Mouse (Mus musculus): ENCODE data around the gene Ank3.
A peak's percentile ranks its signal among the peaks of the same experiment; 100 is the strongest.

The Ank3 gene

DNA sequence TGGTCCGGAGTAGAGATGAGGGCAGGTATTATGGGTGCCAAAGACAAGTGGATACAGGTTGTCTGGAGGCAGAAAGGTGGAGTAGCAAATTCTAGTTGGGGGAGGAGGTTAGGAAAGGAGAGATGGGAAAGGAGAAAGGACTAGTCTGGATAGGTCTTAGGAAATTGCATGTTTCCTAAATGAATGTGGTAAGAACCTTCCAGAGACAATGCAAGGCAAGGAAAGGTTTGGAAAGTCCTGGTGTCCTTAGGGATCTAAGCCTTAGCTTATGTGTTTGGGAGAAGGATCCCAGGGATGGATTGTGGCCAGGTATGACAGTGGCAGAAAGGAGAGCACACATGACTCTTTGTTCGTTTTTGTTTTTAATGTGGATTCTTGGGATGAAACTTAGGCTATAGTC, 139.7 kb downstream of the Ank3 start:
- DNase-seq = no peak

DNA sequence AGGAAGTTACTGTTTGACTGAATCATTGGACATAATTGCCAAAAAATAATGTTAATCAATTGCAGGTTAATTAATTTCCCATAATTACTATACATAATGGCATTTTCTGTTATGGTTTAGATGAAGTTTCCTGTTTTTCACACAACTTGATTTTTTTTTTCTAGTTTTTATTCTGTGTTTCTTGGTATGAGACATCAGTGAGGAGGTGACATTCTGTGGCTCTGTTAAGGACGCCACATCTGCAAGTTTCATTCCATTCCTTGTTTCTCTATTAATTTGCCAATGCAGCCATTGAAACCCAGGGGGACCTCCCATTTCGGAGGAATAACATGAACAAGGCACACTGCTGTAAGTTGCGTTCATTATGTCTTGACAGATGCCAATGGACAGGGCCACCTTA, 143.9 kb downstream of the Ank3 start:
- DNase-seq = no peak

DNA sequence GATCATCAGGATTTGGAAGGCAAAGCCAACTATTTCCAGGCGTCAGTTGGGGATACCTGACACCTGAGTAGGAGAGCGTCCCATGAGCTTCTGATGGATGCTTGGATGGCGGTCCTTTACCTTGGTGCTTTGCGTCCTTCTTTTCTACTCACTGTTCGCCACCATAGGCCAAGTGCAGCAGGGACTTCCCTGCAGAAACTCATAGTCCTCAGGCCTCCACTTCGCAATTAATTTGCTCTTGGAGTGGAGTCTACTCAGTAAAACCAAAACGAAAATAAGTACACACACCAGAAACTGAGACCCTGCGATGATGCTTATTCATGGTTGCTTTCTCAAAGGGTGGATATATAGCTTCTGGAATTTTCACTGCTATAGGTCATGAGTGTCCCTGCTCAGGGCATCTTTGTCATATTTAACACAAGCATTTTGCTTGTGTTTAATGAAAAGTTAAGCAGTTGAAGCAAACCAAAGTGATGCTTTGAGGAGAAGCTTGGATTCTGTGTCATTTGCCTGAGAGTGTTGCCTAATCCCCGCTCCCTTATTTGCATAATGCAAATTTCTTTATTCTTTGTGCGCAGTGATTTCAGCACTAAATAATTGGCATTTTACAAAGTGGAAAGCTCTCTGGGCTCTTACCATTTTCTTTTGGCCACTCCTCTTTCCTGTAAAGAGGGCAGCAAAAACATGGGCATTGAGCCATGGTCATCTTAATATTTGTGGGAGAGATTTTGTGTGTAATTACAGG, 145.5 kb downstream of the Ank3 start:
- no peak for DNase-seq

DNA sequence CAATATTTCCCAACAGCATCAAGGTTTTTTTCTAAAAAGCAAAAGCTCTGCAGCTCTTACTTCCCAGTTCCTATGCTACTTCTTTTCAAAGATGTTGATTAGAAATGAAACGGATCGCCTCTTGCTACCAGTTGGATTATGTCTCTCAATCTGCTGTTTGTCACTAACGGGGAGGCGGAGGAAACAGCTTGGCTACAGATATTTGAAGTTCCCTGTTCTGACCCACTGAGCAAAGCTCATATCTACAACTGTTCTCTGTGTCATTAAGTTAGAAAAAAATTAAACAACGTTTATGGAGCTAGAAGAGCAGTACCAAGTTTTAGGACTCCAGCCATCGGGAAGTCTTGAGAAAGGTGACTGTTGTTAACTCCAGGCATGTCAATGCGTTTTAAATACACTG, 146.1 kb downstream of the Ank3 start:
- no peak for DNase-seq

DNA sequence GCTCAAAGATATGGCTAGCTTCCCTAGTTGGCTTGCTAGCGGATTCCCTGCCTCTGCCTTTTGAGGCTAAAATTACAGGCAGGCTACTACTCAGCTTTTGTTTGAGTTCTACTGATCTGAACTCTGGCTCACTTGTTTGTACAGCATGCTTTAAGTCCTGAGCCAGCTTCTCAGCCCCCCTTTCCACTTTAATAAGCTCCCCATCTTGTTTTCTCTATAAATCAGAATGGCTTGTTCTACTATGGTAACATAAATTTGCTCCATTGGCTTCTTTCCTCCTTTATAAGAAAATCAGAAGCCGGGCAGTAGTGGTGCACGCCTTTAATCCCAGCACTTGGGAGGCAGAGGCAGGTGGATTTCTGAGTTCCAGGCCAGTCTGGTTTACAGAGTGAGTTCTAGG, 147.4 kb downstream of the Ank3 start:
- no peak for DNase-seq

DNA sequence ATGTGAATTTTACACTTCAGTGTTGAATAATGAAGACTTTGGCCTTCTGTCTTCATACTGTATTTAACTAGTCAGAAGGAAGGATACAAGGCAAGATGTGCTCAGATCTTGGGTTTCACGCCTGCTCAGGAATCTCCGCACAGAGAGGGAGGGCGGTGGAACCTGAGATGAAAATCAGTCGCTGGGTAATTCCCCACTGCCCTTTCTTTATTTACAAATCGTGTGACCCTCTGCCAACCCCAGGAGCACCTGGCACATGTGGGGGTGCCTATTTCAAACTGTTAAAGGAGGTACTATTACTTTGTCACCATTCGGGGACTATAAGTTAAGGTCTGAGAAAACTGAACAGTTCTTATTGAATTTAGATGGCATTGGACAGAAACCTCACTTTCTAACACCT, 148.1 kb downstream of the Ank3 start:
- DNase-seq = no peak

DNA sequence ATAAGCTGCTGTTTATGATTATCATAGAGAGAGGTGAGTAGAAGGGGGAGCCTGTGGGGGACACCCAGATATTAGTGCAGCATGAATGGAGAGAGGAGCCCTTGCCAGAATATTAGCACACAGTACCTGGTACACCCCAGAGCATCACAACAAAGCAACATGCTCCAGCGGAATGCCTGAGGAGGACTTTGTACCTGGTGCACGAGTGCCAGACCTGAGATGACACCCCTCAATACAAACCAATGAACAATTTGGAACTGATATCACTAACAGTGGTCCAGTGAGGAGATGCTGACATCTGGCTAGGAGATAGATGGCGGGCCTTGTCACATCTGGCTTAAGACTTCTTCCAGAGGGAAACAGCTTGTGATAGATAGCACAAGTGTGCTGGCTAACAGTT, 150.2 kb downstream of the Ank3 start:
- DNase-seq = no peak

DNA sequence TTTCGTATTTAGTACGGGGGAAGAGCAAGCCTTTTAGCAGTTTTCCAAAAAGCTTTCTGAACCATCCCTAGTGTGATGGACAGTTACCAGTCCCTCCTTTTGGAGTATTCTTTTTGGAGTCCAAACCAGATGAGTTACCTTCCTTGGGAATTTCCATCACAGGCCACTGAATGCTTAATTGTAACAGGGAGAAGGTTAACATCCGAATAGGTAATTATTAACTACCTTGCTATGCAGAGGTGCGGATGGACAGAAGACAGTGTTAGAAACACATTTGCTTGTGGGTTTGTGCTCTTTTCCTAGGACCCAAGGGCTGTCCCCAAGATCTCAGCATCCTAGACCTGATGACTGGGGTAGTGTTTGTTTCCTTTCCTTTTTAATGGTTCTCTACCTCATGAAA, 150.6 kb downstream of the Ank3 start:
- DNase-seq = no peak

DNA sequence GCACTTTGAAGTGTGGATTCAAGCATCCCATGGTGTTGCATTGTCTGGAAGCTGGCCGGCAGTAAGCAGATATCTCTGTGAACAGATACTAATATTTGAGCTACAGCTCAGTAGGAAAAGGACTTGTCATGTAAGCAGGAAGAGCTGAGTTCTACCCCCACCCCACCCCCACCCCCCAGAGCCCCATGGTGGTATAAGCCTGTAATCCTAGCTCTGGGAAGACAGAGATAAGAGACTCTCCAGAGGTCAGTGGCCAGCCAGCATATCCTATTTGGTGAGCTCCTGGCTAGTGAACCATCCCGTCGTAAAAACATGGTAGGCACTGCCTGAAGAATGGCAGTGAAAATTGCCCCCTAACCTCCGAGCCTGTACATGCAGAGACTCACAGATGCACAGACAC, 152.3 kb downstream of the Ank3 start:
- no peak for DNase-seq

DNA sequence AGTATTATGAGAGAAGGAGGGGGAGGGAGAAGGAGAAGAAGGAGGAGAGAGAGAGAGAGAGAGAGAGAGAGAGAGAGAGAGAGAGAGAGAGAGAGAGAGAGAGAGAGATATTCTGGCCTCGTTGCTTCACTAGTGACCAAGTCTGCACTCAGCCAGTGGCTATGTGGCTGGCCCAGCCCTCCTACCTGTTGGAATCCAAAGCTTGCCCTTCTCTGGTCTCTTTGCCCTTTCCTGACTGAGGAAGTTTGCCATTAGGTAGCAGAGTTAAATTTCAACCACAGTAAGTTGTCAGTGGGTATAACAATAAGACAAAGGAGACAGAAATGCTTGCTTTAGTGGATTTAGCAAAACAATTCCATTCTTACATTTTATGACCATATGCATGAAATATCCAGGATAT, 154.5 kb downstream of the Ank3 start:
- no peak for DNase-seq

DNA sequence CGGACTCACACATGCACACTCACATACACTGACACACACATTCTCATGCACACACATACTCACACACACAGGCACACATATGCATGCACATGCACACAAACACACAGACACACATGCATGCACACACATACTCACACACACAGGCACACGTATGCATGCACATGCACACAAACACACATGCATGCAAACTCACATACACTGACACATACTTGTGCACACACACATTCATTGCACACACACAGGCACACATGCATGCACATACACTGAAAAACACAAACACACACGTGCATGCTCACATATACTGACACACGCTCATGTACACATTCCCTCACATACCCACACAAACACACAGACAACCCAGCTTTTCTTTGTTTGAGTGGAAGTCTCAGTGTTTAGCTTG, 157.0 kb downstream of the Ank3 start:
- DNase-seq = no peak

DNA sequence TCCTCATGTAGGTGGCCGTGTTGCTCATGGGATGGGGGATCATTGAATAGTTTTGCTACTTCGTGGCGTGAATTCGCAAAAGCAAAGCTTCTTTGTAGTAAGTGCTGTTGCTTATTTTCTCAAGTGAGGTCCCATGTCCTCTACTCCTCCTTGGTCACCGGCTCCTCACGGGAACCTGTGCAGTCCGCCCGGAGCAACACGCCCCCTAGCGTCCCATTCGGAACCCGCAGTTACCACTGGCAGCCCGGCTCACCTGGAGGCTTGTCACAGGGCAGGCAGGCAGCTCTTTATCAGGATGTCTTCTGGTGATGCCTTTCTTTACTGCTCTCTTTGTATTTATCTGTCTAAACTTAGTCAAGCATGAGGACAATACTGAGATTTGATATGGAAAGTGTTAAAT, 157.7 kb downstream of the Ank3 start:
- peak; percentile 57 for DNase-seq

DNA sequence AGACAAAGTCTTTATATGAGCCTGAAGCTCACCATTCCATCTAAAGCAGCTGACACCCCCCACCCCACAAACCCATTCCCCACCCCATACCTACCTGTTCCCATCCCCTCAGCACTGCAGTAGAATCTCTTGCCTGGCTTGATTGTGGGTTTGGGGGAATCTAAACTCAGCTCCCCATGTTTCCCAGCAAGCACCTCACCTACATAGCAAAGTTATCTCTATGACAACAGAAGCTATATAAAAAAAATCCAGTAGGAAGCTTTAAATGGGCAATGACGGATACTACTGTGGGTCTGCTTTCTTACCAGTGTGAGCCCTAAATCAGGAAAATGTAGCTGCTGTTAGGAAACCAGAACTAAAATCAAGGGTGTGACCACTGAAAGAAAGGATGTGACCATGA, 161.7 kb downstream of the Ank3 start:
- DNase-seq = no peak

DNA sequence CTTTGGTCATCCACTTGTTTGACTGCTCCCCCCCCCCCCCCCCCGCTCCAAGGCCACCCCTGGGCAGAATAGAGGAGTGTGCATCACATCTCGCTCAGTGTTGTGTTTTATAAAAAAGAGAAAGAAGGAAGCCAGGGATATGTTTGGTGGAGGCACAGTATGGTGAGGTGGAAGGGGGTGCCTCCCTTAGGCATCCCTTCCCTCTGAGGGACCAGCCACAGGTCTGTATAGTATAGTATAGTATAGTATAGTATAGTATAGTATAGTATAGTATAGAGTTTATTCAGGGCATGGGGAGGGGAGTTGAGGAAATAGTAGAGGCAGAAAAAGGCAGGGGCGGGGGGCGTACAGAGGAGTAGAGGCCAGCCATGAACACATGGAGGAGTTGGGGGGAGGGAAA, 164.4 kb downstream of the Ank3 start:
- no peak for DNase-seq

DNA sequence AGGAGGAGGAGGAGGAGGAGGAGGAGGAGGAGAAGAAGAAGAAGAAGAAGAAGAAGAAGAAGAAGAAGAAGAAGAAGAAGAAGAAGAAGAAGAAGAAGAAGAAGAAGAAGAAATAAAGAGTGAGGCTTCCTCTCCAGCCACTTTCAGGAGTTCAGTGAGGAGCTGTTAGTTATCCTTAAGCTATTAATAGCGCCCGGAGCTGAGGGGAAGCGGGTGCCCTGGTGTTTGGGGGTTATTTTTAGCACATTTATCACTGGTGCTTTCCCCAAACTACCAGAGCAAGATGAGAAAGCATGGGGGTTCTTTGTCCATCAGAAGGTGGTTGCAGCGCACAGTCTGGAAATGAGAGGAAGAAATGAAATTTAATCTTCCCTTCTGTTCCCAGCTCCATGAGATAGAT, 166.5 kb downstream of the Ank3 start:
- DNase-seq = no peak

DNA sequence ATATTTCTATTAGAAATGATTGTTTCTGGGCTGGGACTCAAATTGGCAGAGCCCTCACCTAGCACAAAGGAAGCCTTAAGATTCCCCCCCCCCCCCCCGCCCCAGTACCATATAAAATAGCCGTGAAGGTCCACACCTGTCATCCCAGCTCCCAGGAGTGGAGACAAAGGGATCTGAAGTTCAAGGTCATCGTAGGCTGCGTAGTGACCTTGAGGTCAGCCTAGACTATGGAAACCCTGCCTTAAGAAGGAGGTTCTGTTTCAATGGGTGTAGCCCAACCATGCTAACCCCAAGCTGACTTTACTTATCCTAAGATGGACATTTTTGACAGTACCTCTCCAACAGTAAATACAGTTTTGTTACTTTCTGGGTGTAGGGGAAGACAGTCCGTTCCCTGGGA, 170.4 kb downstream of the Ank3 start:
- DNase-seq = no peak

DNA sequence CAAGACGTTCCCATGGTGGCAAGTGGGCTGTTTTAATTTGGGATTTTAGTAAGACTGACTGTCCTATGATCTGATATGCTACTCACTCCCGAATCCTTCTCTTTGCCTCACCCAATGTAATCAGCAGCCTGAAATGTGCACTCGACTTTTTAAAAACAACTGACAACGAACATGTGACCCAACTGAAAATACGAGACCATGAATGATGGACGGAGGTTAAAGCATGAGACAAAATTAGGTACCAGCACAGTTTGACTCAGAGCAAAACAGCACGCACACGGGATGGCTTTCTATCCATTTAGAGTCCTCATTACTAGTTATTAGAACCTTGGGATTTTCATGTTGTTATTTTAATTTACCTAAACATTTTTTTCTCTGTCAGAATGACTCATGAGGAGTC, 171.2 kb downstream of the Ank3 start:
- no peak for DNase-seq

DNA sequence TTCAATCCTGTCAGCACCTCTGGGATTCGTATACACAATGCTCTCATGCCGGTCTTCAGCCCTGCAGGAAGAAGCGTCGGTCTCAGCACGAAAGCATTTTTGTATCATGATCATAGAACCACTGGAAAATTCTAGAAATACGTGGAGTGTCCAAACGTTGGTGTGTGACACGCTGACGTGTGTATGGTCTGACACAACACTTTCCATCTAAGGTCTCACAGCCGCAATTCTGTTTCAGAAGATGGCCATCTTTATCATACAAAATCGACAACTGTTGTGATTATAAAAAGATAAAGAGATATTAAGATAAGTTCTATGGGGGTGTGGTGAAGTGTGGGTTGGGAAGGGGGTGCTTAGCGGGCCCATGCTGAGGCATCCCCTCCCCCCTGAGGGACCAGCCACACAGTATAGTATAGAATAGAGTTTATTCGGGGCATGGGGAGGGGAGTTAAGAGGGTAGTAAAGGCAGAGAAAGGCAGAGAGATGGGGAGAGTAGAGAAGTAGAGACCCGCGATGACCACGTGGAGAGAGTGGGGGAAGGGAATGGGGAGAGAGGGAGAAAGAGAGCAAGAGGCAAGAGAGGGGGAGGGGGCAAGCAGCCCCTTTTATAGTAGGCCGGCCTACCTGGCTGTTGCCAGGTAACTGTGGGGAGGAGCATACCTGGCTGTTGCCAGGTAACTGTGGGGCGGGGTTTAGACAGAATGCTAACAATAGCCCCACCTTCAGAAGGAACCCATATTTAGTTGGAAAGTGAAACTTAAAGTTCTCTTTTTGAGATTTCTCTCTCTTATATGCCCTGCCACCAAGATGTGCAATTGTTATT, 172.1 kb downstream of the Ank3 start:
- no peak for DNase-seq

DNA sequence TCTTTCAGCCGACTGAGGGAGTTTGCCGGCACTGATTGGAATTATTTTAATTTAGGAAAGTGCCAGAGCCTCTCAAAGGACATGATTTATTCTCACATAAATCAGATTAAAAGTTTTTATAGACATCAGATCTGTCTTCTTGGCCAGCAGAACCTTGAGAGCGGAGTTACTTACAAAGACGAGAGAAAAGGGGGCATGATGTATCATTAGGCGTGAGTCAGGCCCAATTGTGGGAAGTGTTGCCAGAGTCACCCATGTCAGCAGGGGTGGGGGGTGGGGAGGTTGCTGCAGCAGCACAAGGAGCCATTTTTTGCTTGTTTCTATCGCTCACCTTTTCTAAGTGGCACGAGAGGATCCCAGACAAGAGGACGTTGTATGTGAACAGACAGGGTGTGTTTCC, 172.8 kb downstream of the Ank3 start:
- DNase-seq = no peak

DNA sequence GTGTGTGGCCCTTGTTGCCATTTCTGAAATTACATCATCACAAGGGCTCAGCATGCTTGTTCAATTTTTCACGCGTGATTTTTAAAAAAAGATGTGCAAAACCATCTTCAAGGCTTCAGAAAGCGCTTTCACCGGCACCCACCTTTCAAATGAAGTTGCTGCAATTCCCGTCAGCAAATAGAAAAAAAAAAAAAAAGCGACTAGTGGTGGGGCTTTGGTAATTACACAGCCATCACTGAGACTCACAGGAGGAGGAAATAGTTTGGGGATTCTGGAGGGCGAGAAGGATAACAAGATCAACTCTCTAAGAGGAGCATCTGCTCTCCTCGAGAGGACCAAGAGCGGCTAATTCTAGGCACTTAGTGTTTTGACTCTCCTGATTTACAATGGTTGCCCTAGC, 173.4 kb downstream of the Ank3 start:
- no peak for DNase-seq

DNA sequence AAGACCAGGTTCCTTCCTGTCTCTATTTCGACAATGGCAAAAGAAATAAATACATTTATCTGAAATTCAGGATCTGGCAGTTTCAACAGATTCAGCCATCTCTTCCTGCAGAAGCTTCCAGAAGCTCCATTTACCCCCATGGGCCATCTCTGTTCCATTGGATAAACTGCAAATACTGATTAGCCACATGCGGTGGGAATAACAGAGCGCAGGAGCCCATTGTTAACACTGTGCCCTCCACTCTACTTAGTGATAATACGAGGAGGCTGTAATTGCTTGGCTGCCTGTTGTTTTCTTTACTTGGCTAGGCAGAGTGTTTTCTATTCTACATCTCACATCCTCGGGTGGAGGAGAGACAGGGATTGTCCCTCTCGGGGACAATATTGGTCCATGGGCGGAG, 174.5 kb downstream of the Ank3 start:
- DNase-seq = no peak

DNA sequence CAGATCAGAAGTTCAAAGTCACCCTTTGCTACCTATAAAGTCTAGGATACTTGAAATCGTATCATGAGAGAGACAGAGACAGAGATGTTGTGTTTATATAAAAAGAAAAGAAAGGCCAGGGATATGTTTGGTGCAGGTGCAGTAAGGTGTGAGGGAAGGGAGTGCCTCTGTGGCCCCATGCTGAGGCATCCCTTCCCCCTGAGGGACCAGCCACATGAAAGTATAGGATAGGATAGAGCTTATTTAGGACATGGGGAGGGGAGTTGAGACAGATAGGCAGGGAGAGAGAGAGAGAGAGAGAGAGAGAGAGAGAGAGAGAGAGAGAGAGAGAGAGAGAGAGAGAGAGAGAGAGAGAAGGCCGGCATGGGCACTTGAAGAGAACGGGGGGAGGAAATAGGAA, 175.2 kb downstream of the Ank3 start:
- no peak for DNase-seq

DNA sequence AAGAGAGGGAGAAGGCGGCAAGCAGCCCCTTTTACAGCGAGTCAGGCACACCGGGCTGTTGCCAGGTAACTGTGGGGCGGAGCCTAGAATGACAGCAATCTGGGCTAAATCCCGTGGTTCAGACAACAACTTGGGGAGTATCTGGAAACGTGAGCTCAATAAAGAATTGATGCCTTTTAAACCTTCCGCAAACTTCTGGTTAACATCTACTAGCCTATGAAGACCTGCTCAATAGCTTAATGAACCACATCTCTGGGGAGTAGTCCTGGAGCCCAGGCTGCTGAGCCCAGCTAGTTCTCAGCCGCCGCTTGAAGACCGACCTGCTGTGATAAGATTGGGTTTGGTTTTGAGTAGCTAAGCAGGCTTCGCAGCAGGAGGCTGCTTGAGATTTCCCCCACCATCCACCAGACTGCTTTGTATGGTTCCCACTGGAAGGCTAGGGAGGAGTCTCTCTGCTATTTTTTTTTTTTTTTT, 175.7 kb downstream of the Ank3 start:
- DNase-seq = peak; percentile 34

DNA sequence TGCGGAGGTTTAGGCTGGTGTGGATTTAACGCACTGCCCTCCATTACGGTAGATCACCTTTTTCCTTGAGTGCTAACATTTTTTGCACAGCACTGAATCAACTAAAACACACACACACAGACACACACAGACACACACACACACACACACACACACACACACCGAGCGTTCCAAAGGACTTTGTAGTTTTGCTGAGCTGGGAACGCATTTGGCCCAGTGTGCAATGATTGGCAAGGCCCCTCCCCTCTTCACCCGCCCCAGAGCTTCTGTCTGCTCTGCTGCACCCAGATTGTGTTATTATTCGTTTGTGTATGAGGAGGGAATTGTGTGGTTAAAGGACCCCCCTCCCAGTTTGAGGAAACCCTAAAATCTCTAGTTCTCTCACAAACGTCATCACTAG, 176.3 kb downstream of the Ank3 start:
- no peak for DNase-seq

DNA sequence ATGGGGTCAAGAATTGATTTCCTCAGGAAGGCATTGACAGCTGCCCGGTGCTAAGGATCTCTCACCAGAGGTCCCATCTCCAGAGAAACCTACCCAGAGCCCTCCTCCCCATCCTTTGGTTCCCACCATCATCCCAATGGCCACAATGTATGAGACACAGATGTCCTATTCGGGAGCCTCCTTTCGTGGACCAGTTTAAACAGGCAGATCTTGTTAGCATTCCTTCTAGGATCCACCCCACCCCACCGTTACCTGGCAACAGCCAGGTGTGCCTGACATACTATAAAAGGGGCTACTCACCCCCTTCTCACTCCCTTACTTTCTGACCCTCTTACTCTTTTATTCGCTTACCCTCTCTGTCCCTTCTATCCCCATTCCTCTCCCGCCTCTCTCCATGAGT, 176.9 kb downstream of the Ank3 start:
- DNase-seq = no peak
